8 mouse cellular contexts compared by ENCODE assay signal in the genomic region with DNA sequence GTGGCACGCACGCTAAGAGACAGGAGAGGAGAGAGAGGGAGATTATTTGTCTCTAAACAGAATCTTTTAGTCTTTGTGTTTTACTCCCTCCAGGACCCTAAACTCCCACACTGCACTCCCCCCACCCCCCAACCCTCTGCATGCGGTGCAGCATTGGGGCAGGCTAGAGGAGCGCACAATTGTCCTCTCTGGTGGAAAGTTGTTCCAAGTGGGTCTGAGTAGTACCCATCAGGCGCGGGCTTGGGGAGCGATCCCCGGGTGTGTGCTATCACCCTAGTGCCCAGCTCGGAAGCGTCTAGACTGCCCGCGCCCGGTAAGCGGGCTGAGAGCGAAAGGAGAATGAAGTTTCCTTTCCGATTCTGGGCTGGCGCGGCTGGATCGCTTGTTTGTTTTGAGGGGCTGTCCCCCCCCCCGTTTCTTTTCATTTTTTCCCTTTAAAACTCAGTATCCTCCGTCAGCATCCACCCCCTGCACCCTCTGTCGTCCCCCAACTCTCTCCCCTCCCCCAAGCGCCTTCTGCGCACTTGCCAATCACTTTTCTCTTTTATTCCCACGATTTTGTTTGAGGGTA. TPM values are rescaled to one million over a fixed set of nuclear protein-coding genes. Genes with fewer than 3 reads are reported as not detected.
DNase-seq lines count a peak whose midpoint lies in the region; ATAC-seq and TF ChIP-seq lines count a peak whose summit lies in the region.

No protein-coding gene starts in this region.

- peak overlapping the region; percentile 75 for H3K4me2 ChIP-seq in intestine, embryonic 14.5 days (ENCODE audit: low read length)
- peak overlapping the region; percentile 76 for H3K4me2 ChIP-seq in lung, embryonic 16.5 days (ENCODE audit: low read depth, low read length)

- peaks cover 28% of the 10 kb centered on the region for H3K27me3 ChIP-seq in intestine, embryonic 14.5 days (replicated peaks; ENCODE audit: control insufficient read depth, insufficient read depth, low read length)
- H3K27me3 ChIP-seq in lung, embryonic 16.5 days (ENCODE audit: control insufficient read depth, insufficient read depth, low read depth, low read length), result peaks cover 2% of the 10 kb centered on the region; the same call in 1 of the 2 replicates

- H3K36me3 ChIP-seq in intestine, embryonic 14.5 days (ENCODE audit: control insufficient read depth, insufficient read depth, low read length), result peaks cover 6% of the 10 kb centered on the region; the same call in 1 of the 2 replicates
- H3K36me3 ChIP-seq in lung, embryonic 16.5 days (ENCODE audit: control insufficient read depth, insufficient read depth, low read length), result no peaks in the 10 kb centered on the region

- no peak; the same call in 1 of the 2 replicates for ATAC-seq in intestine, embryonic 14.5 days (replicated peaks; ENCODE audit: low FRiP score, low TSS enrichment, low read depth)
- peak; percentile 23 for ATAC-seq in lung, embryonic 16.5 days (ENCODE audit: low read depth)

- H3K27ac ChIP-seq in gastrocnemius, adult 2 months, result peak overlapping the region; percentile 99
- H3K27ac ChIP-seq in intestine, embryonic 14.5 days (ENCODE audit: low read depth), result peak overlapping the region; percentile 95
- H3K27ac ChIP-seq in lung, embryonic 16.5 days (ENCODE audit: low read length), result peak overlapping the region; percentile 98

- no peaks in the 10 kb centered on the region for H3K9me3 ChIP-seq in intestine, embryonic 14.5 days (ENCODE audit: control insufficient read depth, low read length)
- no peaks in the 10 kb centered on the region for H3K9me3 ChIP-seq in lung, embryonic 16.5 days (ENCODE audit: control insufficient read depth, low read length)

- H3K4me1 ChIP-seq in intestine, embryonic 14.5 days (replicated peaks; ENCODE audit: control insufficient read depth, insufficient read depth, low read length), result peaks cover 5% of the 10 kb centered on the region; the same call in 1 of the 2 replicates
- 0 out of 2 replicates have a peak, but pooled peaks cover 2% of the 10 kb centered on the region for H3K4me1 ChIP-seq in lung, embryonic 16.5 days (replicated peaks; ENCODE audit: control insufficient read depth, insufficient read depth, low read length)

- peak overlapping the region; percentile 93 for H3K4me3 ChIP-seq in gastrocnemius, adult 2 months
- H3K4me3 ChIP-seq in intestine, embryonic 14.5 days (ENCODE audit: low read depth, low read length), result peak overlapping the region; percentile 70
- peak overlapping the region; percentile 83 for H3K4me3 ChIP-seq in lung, embryonic 16.5 days (ENCODE audit: low read length)

- intact Hi-C loops in gastrocnemius, adult 2 months (cut with DNase I), result no loop called here

- DNase-seq in layer of hippocampus, adult 11-12 months (ENCODE audit: low spot score), result peak; percentile 65
- DNase-seq in layer of hippocampus, adult 9-11 months, result no peak
- DNase-seq in adrenal gland, postnatal 25 days, result peak; percentile 65
- DNase-seq in gastrocnemius, adult 2 months, result peak; percentile 69
- peak; percentile 74 for DNase-seq in intestine, embryonic 14.5 days (ENCODE audit: low spot score)
- peak; percentile 60 for DNase-seq in right cerebral cortex, postnatal 4 days
- DNase-seq in frontal cortex, postnatal 10 days (ENCODE audit: low spot score in 2 of 2), result no peak

- peak overlapping the region; percentile 97 for H3K9ac ChIP-seq in intestine, embryonic 14.5 days (ENCODE audit: low read length)
- peak overlapping the region; percentile 96 for H3K9ac ChIP-seq in lung, embryonic 16.5 days (ENCODE audit: low read length)

- WGBS in intestine, embryonic 14.5 days, result under 1% methylated on average over 23 of the region's 25 CpGs
- under 1% methylated on average over 23 of the region's 25 CpGs for WGBS in lung, embryonic 16.5 days

- TF ChIP-seq CTCF in gastrocnemius, adult 2 months (IDR thresholded peaks at IDR 0.05), result no peak

RNA-seq across cellular contexts. Expression of gene Zeb2, which starts 8.6 kb away (rescaled TPM):
- 170 and 221 TPM in 2 replicates for total RNA-seq in adrenal gland, postnatal 25 days (2021)
- total RNA-seq in gastrocnemius, adult 2 months (2021), result 10 to 100 TPM; 31.3 to 41.6 TPM
- 44.5 and 49.2 TPM in 2 replicates for polyA plus RNA-seq in intestine, embryonic 14.5 days (2014; fragmentation: Nextera tagmentation; extraction: Ambion mirVana)
- polyA plus RNA-seq in lung, embryonic 16.5 days (2015; fragmentation: Nextera tagmentation; extraction: Ambion mirVana), result 77.3 and 84.3 TPM in 2 replicates

Comparison
In these comparisons a context has a peak if more than half of its experiments do, and no peak if none do; other contexts are left out.
1. DNase-seq: peak in layer of hippocampus, adult 11-12 months (single experiment), adrenal gland, postnatal 25 days (single experiment), gastrocnemius, adult 2 months (single experiment), intestine, embryonic 14.5 days (single experiment) and right cerebral cortex, postnatal 4 days (single experiment); none in layer of hippocampus, adult 9-11 months (single experiment) and frontal cortex, postnatal 10 days (0 of 2).
2. Peak in every context shown above with its lines, with median percentiles within 50 percentile points of each other: H3K27ac ChIP-seq and H3K4me3 ChIP-seq.